Mouse (Mus musculus): ENCODE data around the gene Slc20a1. TPM values are rescaled to one million over a fixed set of nuclear protein-coding genes. Genes with fewer than 3 reads are reported as not detected.
A peak's percentile ranks its signal among the peaks of the same experiment; 100 is the strongest.

Gene Slc20a1
- total RNA-seq, 1 experiment from 2014 or later = 18.0 TPM

DNA sequence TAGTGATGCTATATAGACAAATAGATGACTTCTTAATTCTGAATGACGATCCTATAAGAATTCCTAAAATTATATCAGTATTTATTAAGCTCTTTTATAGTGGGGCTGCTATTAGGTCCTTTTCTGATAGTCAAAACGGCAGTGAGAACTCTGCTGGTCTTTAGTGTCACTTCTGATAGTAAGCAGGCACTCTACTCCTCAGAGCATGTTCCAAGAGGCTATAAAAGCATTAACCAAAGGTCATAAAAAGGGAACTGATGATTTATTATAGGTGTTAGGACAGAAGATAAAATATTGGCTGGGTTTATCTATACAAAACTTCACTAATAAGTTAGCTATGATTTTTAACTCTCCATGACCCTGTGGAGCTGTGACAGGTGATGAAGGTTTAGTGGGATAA lies 55.5 kb downstream of the Slc20a1 start:
- no peak for DNase-seq

DNA sequence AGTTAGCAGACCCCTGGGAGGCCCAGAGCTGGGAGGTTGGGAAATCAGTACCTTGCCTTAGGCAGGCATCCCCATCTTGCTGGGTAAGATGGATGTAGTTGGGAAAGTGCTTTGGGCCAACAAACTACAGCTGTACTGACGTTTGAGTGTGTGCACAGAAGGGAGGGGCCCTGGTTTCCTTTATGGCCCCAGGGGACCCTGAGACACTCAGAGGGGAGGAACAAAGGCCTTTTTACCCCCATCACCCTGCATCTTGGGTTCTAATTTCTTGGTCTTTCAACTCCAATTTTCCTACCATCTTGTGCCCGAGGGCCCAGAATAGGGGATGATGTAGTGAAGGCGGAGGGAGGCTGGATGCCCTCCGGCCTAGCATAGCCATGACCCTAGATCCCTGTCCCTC lies 57.4 kb downstream of the Slc20a1 start:
- no peak for DNase-seq

DNA sequence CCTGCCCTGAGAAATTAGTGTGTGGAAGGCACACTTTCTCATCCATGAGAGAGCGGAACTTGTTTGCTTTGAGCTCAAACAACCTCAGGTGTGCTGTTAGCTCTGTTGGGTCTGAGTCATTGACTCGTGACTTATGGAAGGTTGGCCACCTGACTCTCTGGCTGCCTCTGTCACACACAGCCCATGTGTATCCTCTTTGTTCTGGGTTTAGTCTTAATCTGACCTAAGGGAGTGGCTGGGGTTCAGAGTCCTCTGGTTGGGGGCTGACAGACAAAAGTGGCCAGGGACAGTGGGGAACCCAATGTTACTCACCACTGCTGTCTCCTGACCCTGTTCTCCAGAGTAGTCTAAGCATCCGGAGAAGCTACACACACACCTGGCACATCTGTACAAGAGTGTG lies 59.5 kb downstream of the Slc20a1 start:
- no peak for DNase-seq

DNA sequence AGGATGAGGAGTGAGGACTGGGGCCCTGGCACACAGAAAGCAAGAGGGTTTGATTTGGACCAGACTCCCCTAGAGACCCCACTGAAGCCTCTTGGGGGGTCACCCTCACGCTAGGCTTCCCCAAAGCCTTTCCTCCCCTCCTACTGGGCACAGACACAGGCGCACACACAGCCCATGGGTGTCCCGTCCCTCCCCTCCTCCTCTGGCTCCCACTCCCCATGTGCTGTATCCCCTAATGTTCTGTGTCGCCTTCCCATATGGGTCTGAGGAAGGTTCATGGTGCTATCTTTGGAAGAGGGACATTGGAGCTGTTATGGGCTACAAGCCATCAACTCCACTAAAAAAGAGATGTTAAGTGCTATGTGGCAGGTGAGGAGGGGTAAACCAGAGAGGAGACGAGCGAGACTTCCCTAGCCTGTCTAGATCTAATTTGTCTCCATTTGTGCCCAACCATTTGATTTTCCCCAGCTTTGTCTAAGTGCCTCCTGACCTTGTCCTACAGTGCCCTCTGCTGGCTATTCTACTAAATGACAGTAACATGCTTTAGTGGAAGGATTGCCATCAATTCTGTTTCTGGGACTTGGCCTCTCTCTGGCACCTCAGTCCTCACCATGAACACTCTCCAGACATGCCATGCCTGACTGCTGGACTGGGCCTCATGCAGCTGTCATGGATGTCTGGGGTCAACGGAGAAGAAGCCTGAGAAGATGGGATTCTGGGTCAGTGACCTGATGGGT lies 60.1 kb downstream of the Slc20a1 start:
- DNase-seq = peak; percentile 17

DNA sequence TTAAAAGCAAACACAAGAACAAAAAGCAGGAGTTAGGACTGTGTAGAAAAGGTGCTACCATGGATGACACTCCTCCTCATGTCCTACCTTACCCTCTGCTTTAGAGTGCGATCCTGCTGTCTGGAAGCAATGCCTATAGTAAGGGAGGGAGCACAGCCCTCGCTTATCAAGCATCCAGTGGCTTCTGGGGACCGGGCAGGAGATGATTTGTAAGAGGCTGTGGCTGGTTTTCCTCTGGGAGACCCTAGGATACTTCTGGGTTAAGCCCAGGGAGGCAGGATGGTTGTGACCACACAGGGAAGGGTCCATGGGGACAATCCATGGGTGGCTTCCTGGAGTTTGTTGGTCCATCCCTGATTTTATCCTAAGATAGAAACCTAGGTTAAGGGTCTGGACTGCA lies 62.1 kb downstream of the Slc20a1 start:
- no peak for DNase-seq

Other genes with a start within 250 kb of the Slc20a1 start
- 6.5 and 9.9 TPM in 2 replicates for gene Zc3h6, start 231.4 kb upstream of the Slc20a1 start, total RNA-seq (2021)
- gene Gm10762, start 231.0 kb upstream of the Slc20a1 start, total RNA-seq (2021) = 4.8 and 5.9 TPM in 2 replicates
- 0.15 TPM in 1 of 2 replicates, not detected in the other for gene Vinac1, start 150.6 kb upstream of the Slc20a1 start, total RNA-seq (2021)
- gene Ttl, start 132.8 kb upstream of the Slc20a1 start, total RNA-seq (2021) = 8.9 and 12.4 TPM in 2 replicates
- gene Polr1b, start 97.8 kb upstream of the Slc20a1 start, total RNA-seq (2021) = 21.6 and 23.5 TPM in 2 replicates
- gene Chchd5, start 69.1 kb upstream of the Slc20a1 start, total RNA-seq (2021) = 25.0 and 27.7 TPM in 2 replicates
- gene Ckap2l, start 98.4 kb downstream of the Slc20a1 start, total RNA-seq (2021) = 5.1 and 6.0 TPM in 2 replicates
- gene Il1a, start 111.2 kb downstream of the Slc20a1 start, total RNA-seq (2021) = not detected in 2 replicates
- 0.71 TPM in 1 of 2 replicates, not detected in the other for gene Il1b, start 172.4 kb downstream of the Slc20a1 start, total RNA-seq (2021)

Measured in adrenal gland, postnatal 25 days (tissue).